Mouse (Mus musculus): ENCODE data around the gene Klhl5.

DNA sequence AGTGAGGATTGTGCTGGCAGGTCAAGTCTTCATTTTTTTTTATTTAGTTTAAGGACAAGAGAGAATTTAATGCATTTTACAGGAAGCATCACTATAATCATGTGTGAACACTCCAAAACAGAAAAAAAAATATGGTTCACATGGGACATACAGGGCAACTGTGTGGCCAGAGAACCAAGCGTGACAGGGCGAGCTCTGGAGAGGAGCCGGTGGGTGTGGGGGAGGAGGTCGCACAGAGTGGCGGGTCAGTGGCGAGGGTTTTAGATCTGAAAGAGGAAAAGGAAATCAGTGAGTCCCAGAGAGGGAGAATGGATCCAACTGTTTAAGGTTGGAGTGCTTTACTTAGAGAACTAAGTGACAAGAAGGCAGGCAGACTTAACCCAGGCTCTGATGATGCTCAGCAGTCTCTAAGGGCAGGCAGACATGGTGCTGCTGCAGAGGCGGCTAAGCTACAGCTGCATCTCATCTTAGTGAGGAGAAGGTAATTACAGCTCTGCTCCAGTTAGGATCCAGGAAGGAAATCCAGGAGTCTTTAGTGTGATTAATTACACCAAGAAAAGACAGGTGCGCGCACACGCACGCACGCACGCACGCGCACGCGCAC, 56.3 kb downstream of the Klhl5 start:
- TF ChIP-seq POLR2A (IDR thresholded peaks at IDR 0.05; ENCODE audit: insufficient read length, low read depth) (no peak), USF1 (IDR thresholded peaks at IDR 0.05; ENCODE audit: low read depth) (no peak), E2F4 (IDR thresholded peaks at IDR 0.05; ENCODE audit: insufficient read depth) (no peak), POLR2AphosphoS2 (IDR thresholded peaks at IDR 0.05; ENCODE audit: insufficient read length, low read depth) (no peak), REST (IDR thresholded peaks at IDR 0.05; ENCODE audit: insufficient read depth, insufficient read length) (no peak), MAX (IDR thresholded peaks at IDR 0.05; ENCODE audit: low read depth) (no peak), CEBPB (IDR thresholded peaks at IDR 0.05; ENCODE audit: insufficient read depth, poor library complexity, severe bottlenecking) (no peak), TCF12 (IDR thresholded peaks at IDR 0.05; ENCODE audit: insufficient read depth, poor library complexity, severe bottlenecking) (no peak), TCF3 (IDR thresholded peaks at IDR 0.05; ENCODE audit: insufficient read length, low read depth) (no peak), SRF (IDR thresholded peaks at IDR 0.05; ENCODE audit: control insufficient read depth, insufficient read length, low read depth) (no peak)
